ENCODE assay signal across 8 mouse cellular contexts in the genomic region with DNA sequence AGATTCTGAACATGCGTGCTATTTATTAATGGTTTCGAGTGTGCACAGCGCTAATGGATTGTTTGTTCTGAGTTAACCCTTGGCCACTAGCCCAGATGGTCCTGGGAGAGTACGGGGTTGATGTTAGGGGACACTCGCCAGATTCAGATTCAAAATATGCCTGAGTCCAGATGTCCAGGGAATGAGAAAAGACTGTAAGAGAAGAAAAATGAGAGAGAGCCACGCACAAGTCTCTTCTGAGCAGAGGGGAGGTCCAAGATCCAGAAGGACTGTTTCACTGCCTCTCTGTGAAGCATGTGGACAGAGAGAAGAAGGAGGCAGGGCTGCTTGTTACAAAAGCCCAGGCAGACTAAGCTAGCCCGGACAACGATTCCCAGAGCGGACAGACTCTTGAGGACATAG. TPM values are rescaled to one million over a fixed set of nuclear protein-coding genes. Genes with fewer than 3 reads are reported as not detected.
DNase-seq lines count a peak whose midpoint lies in the region; ATAC-seq and TF ChIP-seq lines count a peak whose summit lies in the region.

No protein-coding gene starts in this region.

- no peaks in the 10 kb centered on the region for H3K9me3 ChIP-seq in forebrain, embryonic 16.5 days (ENCODE audit: control insufficient read depth, low read length)

- WGBS in forebrain, embryonic 16.5 days, result 64% methylated on average over 9 of the region's 9 CpGs

- TF ChIP-seq CTCF in layer of hippocampus, adult 2 months (conservative IDR thresholded peaks at IDR 0.05), result no peak

- no peaks in the 10 kb centered on the region for H3K4me1 ChIP-seq in forebrain, embryonic 16.5 days (replicated peaks; ENCODE audit: control insufficient read depth, insufficient read depth, low read length)

- H3K27ac ChIP-seq in layer of hippocampus, adult 2 months, result no peak overlapping the region
- no peak overlapping the region for H3K27ac ChIP-seq in forebrain, embryonic 16.5 days (ENCODE audit: low read length)

- no peaks in the 10 kb centered on the region for H3K36me3 ChIP-seq in forebrain, embryonic 16.5 days (ENCODE audit: control insufficient read depth, insufficient read depth)

- DNase-seq in layer of hippocampus, adult 2 months (ENCODE audit: low spot score in 2 of 2), result no peak
- DNase-seq in layer of hippocampus, adult 8-10 months (ENCODE audit: low spot score in 2 of 2), result no peak
- DNase-seq in fibroblast of lung, adult 2 months (ENCODE audit: low read depth), result peak; percentile 34
- peak; percentile 35 for DNase-seq in kidney, adult 18-20 months
- peak; percentile 44 to 59 for DNase-seq in lung, postnatal 4 days
- DNase-seq in retina, postnatal 1 day, result no peak
- no peak for DNase-seq in thymus, postnatal 14 days

- H3K27me3 ChIP-seq in forebrain, embryonic 16.5 days (replicated peaks; ENCODE audit: control insufficient read depth, insufficient read depth, low read length), result no peaks in the 10 kb centered on the region

- no peak overlapping the region for H3K9ac ChIP-seq in forebrain, embryonic 16.5 days (replicated peaks; ENCODE audit: low read depth, low read length)

- ATAC-seq in forebrain, embryonic 16.5 days, result no peak

- peak overlapping the region; percentile 20; the same call in 1 of the 2 replicates for H3K4me3 ChIP-seq in layer of hippocampus, adult 2 months
- H3K4me3 ChIP-seq in forebrain, embryonic 16.5 days (replicated peaks; ENCODE audit: low read length), result no peak overlapping the region

- H3K4me2 ChIP-seq in forebrain, embryonic 16.5 days (ENCODE audit: low read length), result no peak overlapping the region

RNA-seq across cellular contexts. Expression of gene Plac8, which starts 33.8 kb away (rescaled TPM):
- total RNA-seq in layer of hippocampus, adult 2 months (2021), result not detected
- not detected for total RNA-seq in layer of hippocampus, adult 8-10 months (2022)
- polyA plus RNA-seq in forebrain, embryonic 16.5 days (2015; fragmentation: Nextera tagmentation; extraction: Ambion mirVana), result 0.41 TPM in 1 of 2 replicates, not detected in the other

Comparison
In these comparisons a context has a peak if more than half of its experiments do, and no peak if none do; other contexts are left out.
1. DNase-seq: peak in fibroblast of lung, adult 2 months (single experiment), kidney, adult 18-20 months (single experiment) and lung, postnatal 4 days (2 of 2); none in layer of hippocampus, adult 2 months (0 of 2), layer of hippocampus, adult 8-10 months (0 of 2), retina, postnatal 1 day (single experiment) and thymus, postnatal 14 days (single experiment).